Mouse (Mus musculus) hindbrain, embryonic 15.5 days (tissue): Measurements from ENCODE around the gene Nr1i3. TPM values are rescaled to one million over a fixed set of nuclear protein-coding genes. Genes with fewer than 3 reads are reported as not detected.

Source experiments
- ATAC-seq: fragments of 200-750 bp; cut with Nextera tagmentation; 2 replicates; pipeline ENCODE4 v1.8.0; 2017; ENCODE audit warnings: low read depth, moderate number of reproducible peaks, moderate TSS enrichment; ENCODE audit not compliant: low FRiP score
- H3K27ac ChIP-seq: fragments of 300-500 bp; sonication (generic); replicated peaks from 2 replicates; pipeline ENCODE4 v1.5.1; 2015; ENCODE audit warnings: mild to moderate bottlenecking, inconsistent platforms
- H3K27me3 ChIP-seq: fragments of 300-500 bp; sonication (generic); 2 replicates; pipeline ENCODE4 v1.6.1; 2015; ENCODE audit warnings: control low read depth, inconsistent platforms
- H3K36me3 ChIP-seq: fragments of 300-500 bp; sonication (generic); 2 replicates; pipeline ENCODE4 v1.6.1; 2015; ENCODE audit warnings: control low read depth, inconsistent platforms
- H3K4me1 ChIP-seq: fragments of 300-500 bp; sonication (generic); replicated peaks from 2 replicates; pipeline ENCODE4 v1.6.1; 2015; ENCODE audit warnings: control low read depth, inconsistent platforms
- H3K4me2 ChIP-seq: fragments of 300-500 bp; sonication (generic); 2 replicates; pipeline ENCODE4 v1.6.1; 2015; ENCODE audit warnings: moderate library complexity, mild to moderate bottlenecking, inconsistent platforms
- H3K4me3 ChIP-seq: fragments of 300-500 bp; sonication (generic); 2 replicates; pipeline ENCODE4 v1.5.1; 2015; ENCODE audit warnings: mild to moderate bottlenecking, inconsistent platforms
- H3K9ac ChIP-seq: fragments of 300-500 bp; sonication (generic); 2 replicates; pipeline ENCODE4 v1.6.1; 2015; ENCODE audit warnings: inconsistent platforms
- H3K9me3 ChIP-seq: fragments of 300-500 bp; sonication (generic); 2 replicates; pipeline ENCODE4 v1.6.1; 2016; ENCODE audit warnings: control low read depth, inconsistent platforms
- WGBS: fragments of 180-500 bp; shearing (Covaris S2); methylation state at CpG from one replicate; pipeline ENCODE4 v1.1.7; 2015; 5-methylcytosine and 5-hydroxymethylcytosine counted together
- polyA plus RNA-seq: library from polyadenylated mRNA; unstranded; fragments of >200 nt; fragmentation: Nextera tagmentation; extraction: Ambion mirVana; gene quantifications from 2 replicates; pipeline ENCODE4 v1.2.1, GENCODE M21; 2015

The Nr1i3 gene
- 0.39 and 0.49 TPM in 2 replicates for polyA plus RNA-seq

- ATAC-seq: no peak
- Histone ChIP-seq H3K4me3 (no peak within 1 kb of the TSS), H3K4me2 (no peak within 1 kb of the TSS), H3K9ac (no peak within 1 kb of the TSS), H3K27me3 (no peaks in the 10 kb centered on the region), H3K9me3 (no peaks in the 10 kb centered on the region), H3K36me3 (peaks cover 4% of the 10 kb centered on the region; the same call in 1 of the 2 replicates), H3K4me1 (no peaks in the 10 kb centered on the region), H3K27ac (no peak within 1 kb of the TSS)
- 74% methylated on average over 10 of the region's 10 CpGs for WGBS
Measured at GRCm38 (mm10) chr1:171213801-171214496, at the start of gene Nr1i3. Nr1i3 (plus strand) TSS chr1:171213970.

DNA sequence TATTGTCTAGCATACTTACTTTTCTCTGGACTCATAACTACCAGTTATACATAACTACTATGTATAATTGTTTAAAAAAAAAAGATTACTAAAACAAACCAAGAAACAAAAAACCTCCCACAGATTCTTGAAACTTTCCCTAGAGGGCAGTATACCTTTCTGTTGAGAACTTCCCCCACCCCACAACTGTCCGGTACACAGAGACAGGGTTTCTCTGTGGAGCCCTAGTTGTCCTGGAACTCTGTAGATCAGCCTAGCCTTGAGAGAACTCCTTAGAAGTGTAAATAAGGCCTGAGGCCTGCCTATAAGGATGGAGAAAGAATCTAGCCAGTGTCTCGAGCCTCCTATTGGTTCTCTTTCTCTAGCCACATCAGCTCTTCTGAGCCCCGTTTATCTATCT, 49.5 kb upstream of the Nr1i3 start:
- no peak overlapping the region for H3K9ac ChIP-seq
- no peak overlapping the region for H3K27ac ChIP-seq
- no peak overlapping the region for H3K4me2 ChIP-seq
- 32% methylated on average over 3 of the region's 3 CpGs for WGBS
- H3K27me3 ChIP-seq: peaks cover 15% of the 10 kb centered on the region
- H3K9me3 ChIP-seq: no peaks in the 10 kb centered on the region
- ATAC-seq: no peak
- no peak overlapping the region for H3K4me3 ChIP-seq
- no peaks in the 10 kb centered on the region for H3K36me3 ChIP-seq
- peaks cover 5% of the 10 kb centered on the region; the same call in 1 of the 2 replicates for H3K4me1 ChIP-seq

DNA sequence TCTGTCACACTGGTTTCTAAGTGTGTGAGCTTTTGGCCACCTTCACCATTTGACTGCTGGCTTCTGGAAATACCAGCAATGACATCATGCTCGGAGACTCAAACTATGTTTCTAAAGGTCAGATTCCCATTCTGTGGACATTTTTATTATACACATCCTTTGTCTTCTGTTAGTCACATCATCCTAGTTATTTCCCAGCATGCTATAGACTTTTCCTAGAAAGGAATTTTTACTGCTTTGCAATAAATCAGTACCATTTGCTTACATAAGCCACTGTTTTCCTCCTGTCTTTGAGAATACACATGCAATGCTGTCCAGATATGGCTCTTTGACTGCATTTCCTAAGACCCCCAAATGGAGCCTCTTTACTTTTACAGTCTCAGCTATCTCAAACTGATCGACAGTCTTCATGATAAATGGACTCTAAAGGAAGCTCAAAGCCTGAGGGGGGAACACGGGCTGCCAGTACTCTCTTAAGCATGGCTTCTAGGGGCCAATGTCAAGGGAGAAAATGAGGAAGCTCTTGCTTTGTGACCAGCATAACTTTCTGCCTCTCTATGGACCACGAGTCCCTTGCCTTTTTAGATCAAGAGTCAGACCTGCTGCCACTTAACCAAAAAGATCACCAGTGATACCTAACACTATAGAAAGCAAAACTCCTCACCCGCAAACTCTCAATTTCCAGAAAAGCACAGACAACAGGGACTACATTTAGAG, 48.0 kb upstream of the Nr1i3 start:
- Histone ChIP-seq H3K36me3 (no peaks in the 10 kb centered on the region), H3K27me3 (0 out of 2 replicates have a peak, but pooled peaks cover 3% of the 10 kb centered on the region), H3K9ac (no peak overlapping the region), H3K4me1 (no peaks in the 10 kb centered on the region), H3K27ac (no peak overlapping the region), H3K4me3 (no peak overlapping the region), H3K4me2 (no peak overlapping the region), H3K9me3 (no peaks in the 10 kb centered on the region)
- ATAC-seq: no peak
- WGBS: 84% methylated on average over 5 of the region's 5 CpGs

GRCm38 (mm10) chr1:171168906-171169305, 44.9 kb upstream of the Nr1i3 start:
- Histone ChIP-seq H3K4me1 (no peaks in the 10 kb centered on the region), H3K4me3 (no peak overlapping the region), H3K4me2 (no peak overlapping the region), H3K27ac (no peak overlapping the region), H3K9me3 (no peaks in the 10 kb centered on the region), H3K36me3 (no peaks in the 10 kb centered on the region), H3K9ac (no peak overlapping the region), H3K27me3 (no peaks in the 10 kb centered on the region)
- WGBS: 89% methylated on average over 12 of the region's 12 CpGs
- ATAC-seq: no peak

GRCm38 (mm10) chr1:171169913-171170312, 43.9 kb upstream of the Nr1i3 start:
- H3K27ac ChIP-seq: no peak overlapping the region
- no peaks in the 10 kb centered on the region for H3K36me3 ChIP-seq
- H3K4me3 ChIP-seq: no peak overlapping the region
- ATAC-seq: no peak
- no peaks in the 10 kb centered on the region for H3K4me1 ChIP-seq
- no peak overlapping the region for H3K4me2 ChIP-seq
- H3K9me3 ChIP-seq: no peaks in the 10 kb centered on the region
- H3K9ac ChIP-seq: no peak overlapping the region
- H3K27me3 ChIP-seq: no peaks in the 10 kb centered on the region
- 71% methylated on average over 3 of the region's 3 CpGs for WGBS

DNA sequence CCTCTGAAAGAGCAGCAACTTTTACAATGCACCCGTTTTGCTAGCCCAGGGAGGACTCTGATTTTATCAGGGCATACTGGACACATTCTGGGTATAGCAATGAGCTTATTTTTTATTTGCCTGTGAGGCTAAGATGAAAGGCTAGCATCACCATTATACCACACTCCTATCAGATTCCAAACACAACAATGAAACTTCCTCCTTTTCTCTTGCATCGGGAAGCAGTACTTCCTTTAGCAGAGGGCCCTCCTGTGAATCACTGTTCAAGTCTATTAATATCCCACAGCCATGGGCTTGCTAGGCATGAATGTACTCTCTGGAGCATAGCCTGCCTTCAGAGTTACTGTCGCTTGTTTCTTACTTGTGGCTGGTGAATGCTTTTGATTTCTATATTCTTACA, 42.6 kb upstream of the Nr1i3 start:
- Histone ChIP-seq H3K27ac (no peak overlapping the region), H3K9me3 (no peaks in the 10 kb centered on the region)

DNA sequence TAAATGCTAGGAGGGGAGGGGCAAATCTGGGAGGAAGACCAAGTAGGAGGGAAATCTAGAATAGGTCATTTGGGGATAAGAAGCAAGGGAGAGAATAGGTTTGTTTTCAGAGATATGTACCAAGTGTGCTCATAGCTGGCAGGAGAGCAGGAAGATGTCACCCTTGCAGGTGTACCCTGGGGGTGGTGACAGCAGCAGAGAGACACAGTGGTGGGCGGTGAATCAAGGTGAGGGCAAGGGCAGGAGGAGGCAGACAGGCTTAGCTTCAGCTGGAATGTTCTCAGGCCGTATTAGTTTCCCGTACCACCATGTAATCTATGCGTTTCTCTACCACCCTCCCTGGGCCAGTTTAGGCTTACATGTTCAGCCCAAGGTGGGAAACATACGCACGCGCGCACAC, 41.0 kb upstream of the Nr1i3 start:
- H3K36me3 ChIP-seq: no peaks in the 10 kb centered on the region
- H3K9ac ChIP-seq: no peak overlapping the region
- H3K4me3 ChIP-seq: no peak overlapping the region
- WGBS: over 99% methylated on average over 8 of the region's 8 CpGs
- H3K4me2 ChIP-seq: no peak overlapping the region
- no peaks in the 10 kb centered on the region for H3K4me1 ChIP-seq
- no peak overlapping the region for H3K27ac ChIP-seq
- no peaks in the 10 kb centered on the region for H3K9me3 ChIP-seq
- ATAC-seq: no peak
- no peaks in the 10 kb centered on the region for H3K27me3 ChIP-seq

More for the DNA sequence above, 42.6 kb upstream of the Nr1i3 start:
- Histone ChIP-seq H3K36me3 (no peaks in the 10 kb centered on the region), H3K27me3 (no peaks in the 10 kb centered on the region), H3K4me2 (no peak overlapping the region), H3K4me1 (no peaks in the 10 kb centered on the region), H3K4me3 (no peak overlapping the region), H3K9ac (no peak overlapping the region)
- no peak for ATAC-seq
- WGBS: 64% methylated on average over 3 of the region's 3 CpGs

DNA sequence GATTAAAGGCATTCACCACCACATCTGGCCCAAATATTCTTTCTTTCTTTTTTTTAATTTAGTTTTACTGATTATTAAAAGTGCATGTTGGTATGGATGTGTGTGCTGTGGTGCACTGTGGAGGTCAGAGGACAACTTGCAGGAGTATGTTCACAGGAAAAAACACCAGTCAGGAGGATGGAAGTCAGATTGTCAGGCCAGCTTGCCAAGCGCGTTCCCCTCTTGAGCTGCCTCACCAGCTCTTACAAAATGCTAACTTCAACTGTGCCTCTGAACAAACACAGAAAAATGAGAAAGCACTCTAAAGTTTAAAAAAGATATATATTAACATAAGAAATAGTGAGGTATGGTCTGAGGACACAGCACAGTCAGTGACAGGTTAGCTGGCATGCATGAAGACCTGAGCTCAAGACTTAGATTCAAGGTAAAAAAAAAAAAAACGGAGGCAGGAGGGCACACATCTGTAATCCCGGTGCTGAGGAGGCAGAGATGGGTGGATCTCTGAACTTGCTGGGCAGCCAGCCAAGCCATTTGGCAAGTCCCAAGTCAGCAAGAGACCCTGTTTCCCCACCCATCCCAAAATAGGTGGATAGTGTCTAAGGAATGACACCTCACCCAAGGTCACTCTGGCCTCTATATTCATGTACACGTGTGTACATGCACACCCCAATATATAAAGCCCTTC, 34.1 kb upstream of the Nr1i3 start:
- Histone ChIP-seq H3K4me2 (no peak overlapping the region), H3K27me3 (no peaks in the 10 kb centered on the region), H3K4me1 (no peaks in the 10 kb centered on the region), H3K9me3 (no peaks in the 10 kb centered on the region), H3K36me3 (no peaks in the 10 kb centered on the region), H3K9ac (no peak overlapping the region), H3K27ac (no peak overlapping the region), H3K4me3 (no peak overlapping the region)
- no peak for ATAC-seq
- WGBS: 70% methylated on average over 5 of the region's 5 CpGs

DNA sequence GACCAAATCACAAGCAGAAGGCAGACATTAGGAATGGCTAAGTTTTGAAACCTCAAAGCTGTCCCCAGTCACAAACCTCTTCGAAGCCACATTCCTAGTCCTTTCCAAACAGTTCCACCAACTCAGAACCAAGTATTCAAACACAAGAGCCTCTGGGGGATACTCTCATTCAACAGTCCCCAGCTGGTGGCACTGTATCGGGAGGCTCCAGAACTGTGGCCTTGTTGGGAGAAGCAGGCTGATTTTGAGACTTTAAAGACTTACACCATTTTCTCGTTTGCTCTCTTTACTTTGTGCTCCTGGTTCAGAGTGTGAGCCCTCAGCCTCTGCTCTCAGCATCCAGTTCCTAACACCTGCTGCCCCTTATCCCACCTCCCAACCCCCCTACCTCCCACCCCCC, 30.7 kb upstream of the Nr1i3 start:
- ATAC-seq: no peak
- H3K9me3 ChIP-seq: no peaks in the 10 kb centered on the region
- no peaks in the 10 kb centered on the region for H3K27me3 ChIP-seq
- no peak overlapping the region for H3K9ac ChIP-seq
- H3K4me2 ChIP-seq: no peak overlapping the region
- no peak overlapping the region for H3K4me3 ChIP-seq
- no peaks in the 10 kb centered on the region for H3K36me3 ChIP-seq
- H3K27ac ChIP-seq: no peak overlapping the region
- peaks cover 4% of the 10 kb centered on the region; the same call in 1 of the 2 replicates for H3K4me1 ChIP-seq
- WGBS: 88% methylated on average over 3 of the region's 3 CpGs

DNA sequence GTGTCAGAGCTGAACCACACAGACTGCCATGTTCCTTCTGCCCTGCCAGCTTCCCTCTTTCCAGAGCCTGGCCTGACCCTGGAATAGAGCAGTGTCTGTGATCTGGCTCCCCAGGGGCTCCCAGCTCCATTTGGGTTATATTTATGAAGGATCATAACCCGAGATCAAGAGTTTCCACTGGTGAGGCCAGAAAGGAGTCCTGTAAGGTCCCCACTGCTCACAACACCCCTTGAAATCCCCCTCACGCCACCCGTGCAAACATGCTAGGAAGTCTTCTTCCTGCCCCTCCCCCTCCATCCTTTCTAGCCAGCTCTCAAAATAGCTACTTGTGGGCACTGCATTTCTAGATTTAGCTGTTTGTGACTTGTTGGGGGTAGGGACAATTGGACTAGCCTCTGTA, 30.1 kb upstream of the Nr1i3 start:
- Histone ChIP-seq H3K27ac (no peak overlapping the region), H3K4me3 (no peak overlapping the region), H3K36me3 (no peaks in the 10 kb centered on the region), H3K9me3 (no peaks in the 10 kb centered on the region), H3K4me1 (peaks cover 9% of the 10 kb centered on the region; the same call in 1 of the 2 replicates), H3K9ac (no peak overlapping the region), H3K4me2 (no peak overlapping the region), H3K27me3 (no peaks in the 10 kb centered on the region)
- WGBS: 78% methylated on average over 3 of the region's 3 CpGs
- no peak for ATAC-seq

DNA sequence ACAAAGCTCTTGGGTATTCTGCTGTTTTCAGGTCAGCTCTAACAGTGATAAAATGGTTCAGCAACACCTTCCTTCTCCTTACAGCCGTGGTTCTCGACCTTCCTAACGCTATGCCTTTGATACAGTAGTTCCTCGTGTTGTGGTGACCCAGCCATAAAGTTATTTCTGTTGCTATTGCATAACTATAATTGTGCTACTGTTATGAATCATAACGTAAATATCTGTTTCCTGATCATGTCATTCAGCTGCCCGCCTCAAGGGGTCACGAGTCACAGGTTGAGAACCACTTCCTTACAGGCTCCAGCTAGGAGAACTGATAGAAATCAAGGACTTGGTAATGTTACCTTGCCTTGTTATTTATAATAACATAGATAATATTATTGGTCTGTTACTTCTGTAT, 29.5 kb upstream of the Nr1i3 start:
- Histone ChIP-seq H3K27ac (no peak overlapping the region), H3K9ac (no peak overlapping the region), H3K27me3 (no peaks in the 10 kb centered on the region), H3K4me1 (peaks cover 15% of the 10 kb centered on the region), H3K36me3 (no peaks in the 10 kb centered on the region), H3K9me3 (no peaks in the 10 kb centered on the region), H3K4me3 (no peak overlapping the region), H3K4me2 (no peak overlapping the region)
- WGBS: 83% methylated on average over 7 of the region's 7 CpGs
- ATAC-seq: no peak

GRCm38 (mm10) chr1:171185655-171186054, 28.1 kb upstream of the Nr1i3 start:
- H3K4me1 ChIP-seq: peaks cover 20% of the 10 kb centered on the region
- H3K9me3 ChIP-seq: no peaks in the 10 kb centered on the region
- no peaks in the 10 kb centered on the region for H3K27me3 ChIP-seq
- no peaks in the 10 kb centered on the region for H3K36me3 ChIP-seq
- 63% methylated on average over 8 of the region's 8 CpGs for WGBS
- H3K27ac ChIP-seq: no peak overlapping the region
- no peak overlapping the region for H3K9ac ChIP-seq
- H3K4me3 ChIP-seq: no peak overlapping the region
- no peak overlapping the region for H3K4me2 ChIP-seq
- ATAC-seq: no peak
